11 mouse cellular contexts compared by ENCODE assay signal in the genomic region with DNA sequence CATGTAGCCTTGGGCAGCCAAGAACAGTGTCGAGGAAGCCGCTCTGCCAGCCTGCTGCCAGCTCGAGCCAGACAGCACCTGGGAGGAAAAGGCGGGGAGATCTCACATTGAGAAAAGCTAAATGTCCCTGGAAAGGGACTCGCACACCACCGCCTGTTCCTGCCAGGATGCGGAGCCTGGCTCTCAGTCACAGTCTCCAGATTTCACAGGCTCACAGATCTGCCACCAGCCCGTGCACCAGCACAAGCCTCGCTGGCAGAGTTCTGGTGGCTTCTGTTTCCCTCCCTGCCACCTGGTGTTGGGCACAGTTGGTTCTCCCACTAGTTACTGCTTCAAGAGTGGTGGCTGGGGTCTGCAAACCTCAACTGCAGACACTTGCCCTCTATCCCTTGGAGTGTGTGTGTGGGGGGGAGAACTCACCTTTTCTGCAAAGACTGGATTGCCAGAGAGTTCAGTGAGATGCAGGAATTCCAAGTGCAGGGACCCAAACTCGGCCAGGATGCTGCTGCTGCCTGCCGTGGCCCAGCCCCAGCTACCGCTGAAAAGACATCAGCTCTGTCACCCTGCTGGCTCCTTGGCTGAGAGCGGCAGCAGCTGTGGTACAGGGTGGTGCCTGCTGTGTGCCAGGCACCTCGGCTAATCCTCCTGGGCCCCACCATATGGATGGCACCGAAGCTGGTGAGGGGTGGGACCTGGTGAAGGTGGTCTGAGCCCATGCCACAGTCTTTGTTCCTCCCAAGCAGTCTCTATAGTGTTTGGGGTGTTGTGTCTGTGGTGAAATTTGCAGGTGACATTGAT. TPM values are rescaled to one million over a fixed set of nuclear protein-coding genes. Genes with fewer than 3 reads are reported as not detected.
DNase-seq lines count a peak whose midpoint lies in the region; ATAC-seq lines count a peak whose summit lies in the region.
"Had no signal": no experiment of that assay in that cellular context is flagged by ENCODE, and none has a peak within 500 bp of the region (broad histone marks: within the 10 kb centered on the region; RNA-seq: fewer than 3 reads in every experiment).

No protein-coding gene starts in this region.

- no peak for ATAC-seq in hindbrain, embryonic 13.5 days (ENCODE audit: low FRiP score)
- no peak for ATAC-seq in hindbrain, embryonic 11.5 days (ENCODE audit: low FRiP score)
- ATAC-seq in forebrain, embryonic 16.5 days: peak; percentile 84
- ATAC-seq in erythroid progenitor cell, adult 5-6 weeks (replicated peaks; ENCODE audit: low FRiP score, poor library complexity, severe bottlenecking): no peak
- ATAC-seq in kidney, embryonic 16.5 days (ENCODE audit: low FRiP score, low TSS enrichment): no peak

- H3K4me2 ChIP-seq in hindbrain, embryonic 13.5 days: no peak overlapping the region
- no peak overlapping the region for H3K4me2 ChIP-seq in hindbrain, embryonic 11.5 days (replicated peaks; ENCODE audit: low read depth, low read length)
- H3K4me2 ChIP-seq in forebrain, embryonic 16.5 days (ENCODE audit: low read length): no peak overlapping the region
- no peak overlapping the region for H3K4me2 ChIP-seq in kidney, embryonic 16.5 days (replicated peaks; ENCODE audit: low read depth, low read length)

- no peak for DNase-seq in hindbrain, embryonic 11.5 days (ENCODE audit: low spot score)
- DNase-seq in layer of hippocampus, postnatal 36 days: peak; percentile 81 to 88
- peak; percentile 81 to 85 for DNase-seq in right cerebral cortex, postnatal 10 days (ENCODE audit: low spot score in 2 of 2)
- DNase-seq in kidney, adult 11 months: no peak
- DNase-seq: kidney, adult 2 months; lung, embryonic 14.5 days had no signal

- peak overlapping the region; percentile 70 for H3K27ac ChIP-seq in hindbrain, embryonic 13.5 days
- no peak overlapping the region for H3K27ac ChIP-seq in hindbrain, embryonic 11.5 days (ENCODE audit: low read depth, low read length)
- H3K27ac ChIP-seq in forebrain, embryonic 16.5 days (ENCODE audit: low read length): peak overlapping the region; percentile 77
- H3K27ac ChIP-seq in kidney, embryonic 16.5 days (ENCODE audit: low read length): no peak overlapping the region

- 0 out of 2 replicates have a peak, but pooled peaks cover 5% of the 10 kb centered on the region for H3K27me3 ChIP-seq in hindbrain, embryonic 13.5 days
- no peaks in the 10 kb centered on the region for H3K27me3 ChIP-seq in hindbrain, embryonic 11.5 days (ENCODE audit: control insufficient read depth, insufficient read depth, low read length)
- no peaks in the 10 kb centered on the region; the same call in 1 of the 2 replicates for H3K27me3 ChIP-seq in forebrain, embryonic 16.5 days (replicated peaks; ENCODE audit: control insufficient read depth, insufficient read depth, low read length)
- no peaks in the 10 kb centered on the region for H3K27me3 ChIP-seq in kidney, embryonic 16.5 days (ENCODE audit: insufficient read depth, low read length)
- H3K27me3 ChIP-seq: CH12.LX had no signal

- H3K4me1 ChIP-seq in hindbrain, embryonic 13.5 days (replicated peaks): peaks cover 44% of the 10 kb centered on the region
- peaks cover 5% of the 10 kb centered on the region for H3K4me1 ChIP-seq in hindbrain, embryonic 11.5 days (replicated peaks; ENCODE audit: control insufficient read depth, insufficient read depth, low read length)
- H3K4me1 ChIP-seq in forebrain, embryonic 16.5 days (replicated peaks; ENCODE audit: control insufficient read depth, insufficient read depth, low read length): peaks cover 37% of the 10 kb centered on the region
- peaks cover 15% of the 10 kb centered on the region for H3K4me1 ChIP-seq in kidney, embryonic 16.5 days (ENCODE audit: insufficient read depth, low read length)

- 63% methylated on average over 15 of the region's 15 CpGs for WGBS in hindbrain, embryonic 13.5 days
- WGBS in hindbrain, embryonic 11.5 days: 78% methylated on average over 15 of the region's 15 CpGs
- WGBS in forebrain, embryonic 16.5 days: 47% methylated on average over 15 of the region's 15 CpGs
- 82% methylated on average over 15 of the region's 15 CpGs for WGBS in kidney, embryonic 16.5 days

- H3K9me3 ChIP-seq in hindbrain, embryonic 13.5 days: no peaks in the 10 kb centered on the region
- no peaks in the 10 kb centered on the region for H3K9me3 ChIP-seq in hindbrain, embryonic 11.5 days (ENCODE audit: control insufficient read depth, low read length)
- H3K9me3 ChIP-seq in forebrain, embryonic 16.5 days (ENCODE audit: control insufficient read depth, low read length): no peaks in the 10 kb centered on the region
- H3K9me3 ChIP-seq in kidney, embryonic 16.5 days (ENCODE audit: low read length): no peaks in the 10 kb centered on the region

- H3K36me3 ChIP-seq in hindbrain, embryonic 13.5 days: no peaks in the 10 kb centered on the region
- no peaks in the 10 kb centered on the region for H3K36me3 ChIP-seq in hindbrain, embryonic 11.5 days (ENCODE audit: control insufficient read depth, insufficient read depth, low read length)
- no peaks in the 10 kb centered on the region for H3K36me3 ChIP-seq in forebrain, embryonic 16.5 days (ENCODE audit: control insufficient read depth, insufficient read depth)
- H3K36me3 ChIP-seq in kidney, embryonic 16.5 days (ENCODE audit: insufficient read depth, low read length): no peaks in the 10 kb centered on the region

- no peak overlapping the region for H3K4me3 ChIP-seq in hindbrain, embryonic 13.5 days
- no peak overlapping the region for H3K4me3 ChIP-seq in hindbrain, embryonic 11.5 days (ENCODE audit: low read depth, low read length)
- H3K4me3 ChIP-seq in forebrain, embryonic 16.5 days (replicated peaks; ENCODE audit: low read length): no peak overlapping the region
- H3K4me3 ChIP-seq in kidney, embryonic 16.5 days (ENCODE audit: low read length): no peak overlapping the region

- H3K9ac ChIP-seq in hindbrain, embryonic 13.5 days: peak overlapping the region; percentile 47; the same call in 1 of the 2 replicates
- no peak overlapping the region for H3K9ac ChIP-seq in hindbrain, embryonic 11.5 days (ENCODE audit: low read depth, low read length)
- H3K9ac ChIP-seq in forebrain, embryonic 16.5 days (replicated peaks; ENCODE audit: low read depth, low read length): no peak overlapping the region
- no peak overlapping the region for H3K9ac ChIP-seq in kidney, embryonic 16.5 days (replicated peaks; ENCODE audit: low read length)

RNA-seq across cellular contexts. Expression of a gene that starts 28.6 kb away (rescaled TPM):
- 9.5 and 11.0 TPM in 2 replicates for polyA plus RNA-seq in hindbrain, embryonic 13.5 days (2015; fragmentation: Nextera tagmentation; extraction: Ambion mirVana)
- polyA plus RNA-seq in hindbrain, embryonic 11.5 days (2014; fragmentation: Nextera tagmentation; extraction: Ambion mirVana): 16.7 and 22.7 TPM in 2 replicates
- polyA plus RNA-seq in forebrain, embryonic 16.5 days (2015; fragmentation: Nextera tagmentation; extraction: Ambion mirVana): 7.9 and 8.1 TPM in 2 replicates
- 10 to 100 TPM; 16.0 to 18.0 TPM for total RNA-seq in layer of hippocampus, postnatal 36 days (2021)
- 7.6 and 9.6 TPM in 2 replicates for total RNA-seq in erythroid progenitor cell, adult 5-6 weeks (2015; ENCODE audit: low replicate concordance)
- 0.77 and 2.2 TPM in 2 replicates for total RNA-seq in erythroid progenitor cell, adult 5-6 weeks (2017; ENCODE audit: low replicate concordance)
- polyA plus RNA-seq in kidney, embryonic 16.5 days (2015; fragmentation: Nextera tagmentation; extraction: Ambion mirVana): 9.5 and 9.7 TPM in 2 replicates

RNA-seq across cellular contexts. Expression of a gene that starts 45.4 kb away (rescaled TPM):
- 160 and 163 TPM in 2 replicates for polyA plus RNA-seq in hindbrain, embryonic 13.5 days (2015; fragmentation: Nextera tagmentation; extraction: Ambion mirVana)
- polyA plus RNA-seq in hindbrain, embryonic 11.5 days (2014; fragmentation: Nextera tagmentation; extraction: Ambion mirVana): 136 and 138 TPM in 2 replicates
- 166 and 180 TPM in 2 replicates for polyA plus RNA-seq in forebrain, embryonic 16.5 days (2015; fragmentation: Nextera tagmentation; extraction: Ambion mirVana)
- 10 to 100 TPM; 63.2 to 64.7 TPM for total RNA-seq in layer of hippocampus, postnatal 36 days (2021)
- total RNA-seq in erythroid progenitor cell, adult 5-6 weeks (2015; ENCODE audit: low replicate concordance): 19.5 and 22.6 TPM in 2 replicates
- total RNA-seq in erythroid progenitor cell, adult 5-6 weeks (2017; ENCODE audit: low replicate concordance): 17.2 and 17.9 TPM in 2 replicates
- polyA plus RNA-seq in kidney, embryonic 16.5 days (2015; fragmentation: Nextera tagmentation; extraction: Ambion mirVana): 126 and 127 TPM in 2 replicates

Comparison
In these comparisons a context has a peak if more than half of its experiments do, and no peak if none do; other contexts are left out.
1. H3K27ac ChIP-seq: peak in hindbrain, embryonic 13.5 days (single experiment) and forebrain, embryonic 16.5 days (single experiment); none in hindbrain, embryonic 11.5 days (single experiment) and kidney, embryonic 16.5 days (single experiment).
2. DNase-seq: peak in layer of hippocampus, postnatal 36 days (2 of 2) and right cerebral cortex, postnatal 10 days (2 of 2); none in hindbrain, embryonic 11.5 days (single experiment) and kidney, adult 11 months (single experiment).